Mouse (Mus musculus) MEL (cell line): ENCODE results near the gene Lyar. TPM values are rescaled to one million over a fixed set of nuclear protein-coding genes. Genes with fewer than 3 reads are reported as not detected.

ENCODE experiments used
- DNase-seq: peaks from one replicate; pipeline ENCODE4 v3.0.0; 2011; ENCODE audit warnings: low read depth, low spot score
- H3K27ac ChIP-seq: 2 replicates; pipeline ENCODE4 v1.5.1; 2012; ENCODE audit warnings: low read depth, mild to moderate bottlenecking, control low read depth, low read length, moderate library complexity; ENCODE audit not compliant: control insufficient read depth
- H3K27me3 ChIP-seq, 2 experiments: fragments of 150-350 bp in 1 of 2; sonication (generic) in 1 of 2; 2 replicates each; pipeline ENCODE4 v1.6.1; 2012; ENCODE audit warnings: low read length in 2 of 2, mild to moderate bottlenecking in 2 of 2, improper control_type of control experiment in 1 of 2, moderate library complexity in 1 of 2; ENCODE audit not compliant: insufficient read depth in 2 of 2, control insufficient read depth in 1 of 2
- H3K36me3 ChIP-seq, 2 experiments: 2 replicates each; pipeline ENCODE4 v1.6.1; 2012 to 2014; ENCODE audit warnings: low read length in 2 of 2, improper control_type of control experiment in 1 of 2, inconsistent platforms in 1 of 2, mild to moderate bottlenecking in 1 of 2; ENCODE audit not compliant: insufficient read depth in 2 of 2, control insufficient read depth in 1 of 2
- H3K4me1 ChIP-seq, 2 experiments: fragments of 150-350 bp in 1 of 2; sonication (generic) in 1 of 2; 2 replicates each; pipeline ENCODE4 v1.6.1; 2012; ENCODE audit warnings: low read length in 2 of 2, improper control_type of control experiment in 1 of 2, mild to moderate bottlenecking in 1 of 2; ENCODE audit not compliant: insufficient read depth in 2 of 2, control insufficient read depth in 1 of 2
- H3K4me3 ChIP-seq, 2 experiments: fragments of 150-350 bp in 1 of 2; sonication (generic) in 1 of 2; 2 replicates each; pipeline ENCODE4 v1.5.1; 2012; ENCODE audit warnings: low read depth in 2 of 2, low read length in 2 of 2, mild to moderate bottlenecking in 2 of 2, moderate library complexity in 2 of 2, control low read depth in 1 of 2, improper control_type of control experiment in 1 of 2; ENCODE audit not compliant: control insufficient read depth in 1 of 2, insufficient read depth in 1 of 2
- H3K79me2 ChIP-seq: 2 replicates; pipeline ENCODE4 v1.6.1; 2012; ENCODE audit warnings: mild to moderate bottlenecking, low read length, moderate library complexity; ENCODE audit not compliant: control insufficient read depth, poor library complexity, insufficient read depth
- H3K9ac ChIP-seq: 2 replicates; pipeline ENCODE4 v1.6.1; 2012; ENCODE audit warnings: low read depth, mild to moderate bottlenecking, control low read depth, low read length, moderate library complexity; ENCODE audit not compliant: control insufficient read depth, poor library complexity, severe bottlenecking
- H3K9me3 ChIP-seq: fragments of 150-350 bp; sonication (generic); replicated peaks from 2 replicates; pipeline ENCODE4 v1.6.1; 2012; ENCODE audit warnings: mild to moderate bottlenecking, low read length, improper control_type of control experiment, moderate library complexity; ENCODE audit not compliant: insufficient read depth
- BHLHE40 ChIP-seq: IDR thresholded peaks from 2 replicates; pipeline ENCODE4 v1.6.1; 2012; ENCODE audit warnings: low read depth, mild to moderate bottlenecking, inconsistent platforms, low read length, improper control_type of control experiment, borderline replicate concordance
- CTCF ChIP-seq, 3 experiments: IDR thresholded peaks in 2 of 3; conservative IDR thresholded peaks in 1 of 3; 2 replicates each; pipeline ENCODE4 v1.5.1; 2011 to 2012; ENCODE audit warnings: low read length in 3 of 3, low read depth in 2 of 3, mild to moderate bottlenecking in 2 of 3, improper control_type of control experiment in 1 of 3, inconsistent platforms in 1 of 3, mixed read lengths in 1 of 3, moderate library complexity in 1 of 3; ENCODE audit not compliant: control insufficient read depth in 1 of 3, insufficient read depth in 1 of 3, poor library complexity in 1 of 3, severe bottlenecking in 1 of 3
- ELF1 ChIP-seq: IDR thresholded peaks from 2 replicates; pipeline ENCODE4 v1.6.1; 2014; ENCODE audit warnings: low read depth, mild to moderate bottlenecking, inconsistent platforms, low read length, improper control_type of control experiment, moderate library complexity
- GABPA ChIP-seq: IDR thresholded peaks from 2 replicates; pipeline ENCODE4 v1.6.1; 2012; ENCODE audit warnings: low read depth, mild to moderate bottlenecking, inconsistent platforms, low read length, improper control_type of control experiment, moderate library complexity
- GATA1 ChIP-seq: IDR thresholded peaks from 2 replicates; pipeline ENCODE4 v1.6.1; 2011; ENCODE audit warnings: low read depth, low read length, improper control_type of control experiment
- KAT2A ChIP-seq: conservative IDR thresholded peaks from 2 replicates; pipeline ENCODE4 v1.6.1; 2012; ENCODE audit warnings: low read depth, low read length, improper control_type of control experiment, inconsistent platforms
- MEF2A ChIP-seq: IDR thresholded peaks from 2 replicates; pipeline ENCODE4 v1.6.1; 2014; ENCODE audit warnings: low read depth, mild to moderate bottlenecking, inconsistent platforms, low read length, improper control_type of control experiment; ENCODE audit not compliant: poor library complexity, insufficient replicate concordance, severe bottlenecking; ENCODE audit errors: extremely low read depth
- MXI1 ChIP-seq: IDR thresholded peaks from 2 replicates; pipeline ENCODE4 v1.6.1; 2011; ENCODE audit warnings: mild to moderate bottlenecking, low read depth, low read length, improper control_type of control experiment
- MYC ChIP-seq: IDR thresholded peaks from 2 replicates; pipeline ENCODE4 v1.6.1; 2011; ENCODE audit warnings: low read depth, mild to moderate bottlenecking, low read length, improper control_type of control experiment, moderate library complexity
- NRF1 ChIP-seq: IDR thresholded peaks from 2 replicates; pipeline ENCODE4 v1.6.1; 2014; ENCODE audit warnings: low read depth, mild to moderate bottlenecking, inconsistent platforms, low read length, improper control_type of control experiment, moderate library complexity; ENCODE audit not compliant: poor library complexity, insufficient read depth, severe bottlenecking
- RAD21 ChIP-seq: IDR thresholded peaks from 2 replicates; pipeline ENCODE4 v1.6.1; 2011; ENCODE audit warnings: mild to moderate bottlenecking, low read depth, low read length, improper control_type of control experiment
- SIN3A ChIP-seq: IDR thresholded peaks from 2 replicates; pipeline ENCODE4 v1.6.1; 2012; ENCODE audit warnings: low read length, improper control_type of control experiment, inconsistent platforms
- SMC3 ChIP-seq: IDR thresholded peaks from 2 replicates; pipeline ENCODE4 v1.6.1; 2011; ENCODE audit warnings: low read depth, low read length, improper control_type of control experiment
- ZMIZ1 ChIP-seq: IDR thresholded peaks from 2 replicates; pipeline ENCODE4 v1.6.1; 2012; ENCODE audit warnings: low read depth, mild to moderate bottlenecking, inconsistent platforms, low read length, improper control_type of control experiment, moderate library complexity
- polyA plus RNA-seq, 2 experiments: library from polyadenylated mRNA; stranded (reverse) in 1 of 2; unstranded in 1 of 2; fragments of >175 nt in 1 of 2; fragments of >200 nt in 1 of 2; gene quantifications; 2 replicates each; pipeline versions ENCODE4 v1.2.1 to v1.2.4; 2012; ENCODE audit warnings: low replicate concordance in 2 of 2, low read depth in 1 of 2; ENCODE audit not compliant: insufficient read length in 2 of 2, insufficient read depth in 1 of 2, missing spikeins in 1 of 2
- total RNA-seq: library from RNA; depleted of rRNA; stranded (reverse); fragments of 300-350 nt; gene quantifications from 2 replicates; pipeline ENCODE4 v1.2.3, GENCODE M21; 2012

Lyar gene
- total and polyA plus RNA-seq, 3 experiments: 333 to 678 (median 507) TPM

- TF ChIP-seq SMC3 (no peak), MXI1 (peak; percentile 61; the same call in 1 of the 2 replicates), KAT2A (peak; percentile 41; the same call in 1 of the 2 replicates), CTCF (IDR thresholded peaks at IDR 0.05 in 2 of 3, conservative IDR thresholded peaks at IDR 0.05 in 1 of 3; ENCODE audit: control insufficient read depth in 1 of 3, insufficient read depth in 1 of 3, low read depth in 2 of 3, low read length in 3 of 3, poor library complexity in 1 of 3, severe bottlenecking in 1 of 3) (no peak), ZMIZ1 (peak; percentile 67), SIN3A (peak; percentile 90)
Measured at GRCm38 (mm10) chr5:38260107-38260682, 39.9 kb downstream of the Lyar start, which contains the start of gene Tmem128 (continued).

- H3K9me3 ChIP-seq: no peaks in the 10 kb centered on the region
- H3K4me1 ChIP-seq: 0 out of 4 replicates have a peak, but pooled peaks cover 0 to 2% of the 10 kb centered on the region in 2 experiments
- H3K4me3 ChIP-seq: no peak overlapping the region
- H3K9ac ChIP-seq: no peak overlapping the region
- H3K27me3 ChIP-seq: no peaks in the 10 kb centered on the region
- H3K79me2 ChIP-seq: no peaks in the 10 kb centered on the region
- H3K27ac ChIP-seq: no peak overlapping the region
- DNase-seq: no peak
- no peaks in the 10 kb centered on the region; a peak in 2 of 4 replicates for H3K36me3 ChIP-seq
- TF ChIP-seq MEF2A (no peak), SIN3A (no peak), MYC (no peak), KAT2A (no peak), RAD21 (no peak), SMC3 (no peak), BHLHE40 (no peak)
Measured at GRCm38 (mm10) chr5:38270942-38271341, 50.7 kb downstream of the Lyar start.

GRCm38 (mm10) chr5:38273831-38274230 is 53.6 kb downstream of the Lyar start:
- Histone ChIP-seq H3K4me3 (no peak overlapping the region), H3K79me2 (no peaks in the 10 kb centered on the region), H3K27ac (no peak overlapping the region), H3K36me3 (no peaks in the 10 kb centered on the region), H3K27me3 (no peaks in the 10 kb centered on the region), H3K9me3 (no peaks in the 10 kb centered on the region), H3K4me1 (0 out of 4 replicates have a peak, but pooled peaks cover 0 to 2% of the 10 kb centered on the region in 2 experiments), H3K9ac (no peak overlapping the region)
- peak; percentile 33 for DNase-seq
- TF ChIP-seq KAT2A (no peak), GATA1 (0 out of 2 replicates have a peak, but pooled peaks have one; percentile 5), NRF1 (no peak), ELF1 (no peak), MEF2A (no peak), GABPA (no peak)
